Mouse (Mus musculus) frontal cortex, postnatal 36 days (tissue): Measurements from ENCODE around the gene Adamtsl1.

Source experiments
- DNase-seq, 2 experiments: peaks; one replicate each; pipeline ENCODE4 v3.0.0; 2022; ENCODE audit warnings: low spot score in 2 of 2

Adamtsl1 gene

GRCm38 (mm10) chr4:85922741-85923140 is 408.8 kb downstream of the Adamtsl1 start:
- peak; percentile 43 to 81 for DNase-seq

GRCm38 (mm10) chr4:85932129-85932528 is 418.2 kb downstream of the Adamtsl1 start:
- DNase-seq: no peak

GRCm38 (mm10) chr4:85939460-85939859 is 425.5 kb downstream of the Adamtsl1 start:
- DNase-seq: no peak

GRCm38 (mm10) chr4:85941857-85942256 is 427.9 kb downstream of the Adamtsl1 start:
- no peak for DNase-seq

GRCm38 (mm10) chr4:85953590-85953989 is 439.6 kb downstream of the Adamtsl1 start:
- DNase-seq: no peak

GRCm38 (mm10) chr4:85955387-85955786 is 441.4 kb downstream of the Adamtsl1 start:
- DNase-seq: no peak

- DNase-seq: no peak
Measured at GRCm38 (mm10) chr4:85957266-85957665, 443.3 kb downstream of the Adamtsl1 start.

GRCm38 (mm10) chr4:85957879-85958278 is 443.9 kb downstream of the Adamtsl1 start:
- no peak for DNase-seq

- no peak for DNase-seq
Measured at GRCm38 (mm10) chr4:85959019-85959418, 445.0 kb downstream of the Adamtsl1 start.

- DNase-seq: no peak
Measured at GRCm38 (mm10) chr4:85976188-85976587, 462.2 kb downstream of the Adamtsl1 start.

GRCm38 (mm10) chr4:85979206-85979605 is 465.2 kb downstream of the Adamtsl1 start:
- DNase-seq: no peak

GRCm38 (mm10) chr4:86006596-86006995 is 492.6 kb downstream of the Adamtsl1 start:
- no peak for DNase-seq

GRCm38 (mm10) chr4:86013640-86014039 is 499.7 kb downstream of the Adamtsl1 start:
- DNase-seq: peak in 1 of 2 experiments; percentile 26

GRCm38 (mm10) chr4:86018928-86019327 is 505.0 kb downstream of the Adamtsl1 start:
- no peak for DNase-seq

- no peak for DNase-seq
Measured at GRCm38 (mm10) chr4:86019586-86019985, 505.6 kb downstream of the Adamtsl1 start.

- no peak for DNase-seq
Measured at GRCm38 (mm10) chr4:86020372-86021090, 506.6 kb downstream of the Adamtsl1 start.

- peak in 1 of 2 experiments; percentile 24 for DNase-seq
Measured at GRCm38 (mm10) chr4:86024573-86025160, 510.7 kb downstream of the Adamtsl1 start.

- no peak for DNase-seq
Measured at GRCm38 (mm10) chr4:86029486-86029885, 515.5 kb downstream of the Adamtsl1 start.

- no peak for DNase-seq
Measured at GRCm38 (mm10) chr4:86030208-86030607, 516.2 kb downstream of the Adamtsl1 start.

- no peak for DNase-seq
Measured at GRCm38 (mm10) chr4:86031041-86031440, 517.1 kb downstream of the Adamtsl1 start.

GRCm38 (mm10) chr4:86040921-86041320 is 526.9 kb downstream of the Adamtsl1 start:
- DNase-seq: no peak

GRCm38 (mm10) chr4:86045448-86045847 is 531.5 kb downstream of the Adamtsl1 start:
- DNase-seq: no peak

- DNase-seq: peak; percentile 35 to 61
Measured at GRCm38 (mm10) chr4:86045876-86046275, 531.9 kb downstream of the Adamtsl1 start.
